Comparison of ENCODE assay signal across 7 mouse cellular contexts in the genomic region with DNA sequence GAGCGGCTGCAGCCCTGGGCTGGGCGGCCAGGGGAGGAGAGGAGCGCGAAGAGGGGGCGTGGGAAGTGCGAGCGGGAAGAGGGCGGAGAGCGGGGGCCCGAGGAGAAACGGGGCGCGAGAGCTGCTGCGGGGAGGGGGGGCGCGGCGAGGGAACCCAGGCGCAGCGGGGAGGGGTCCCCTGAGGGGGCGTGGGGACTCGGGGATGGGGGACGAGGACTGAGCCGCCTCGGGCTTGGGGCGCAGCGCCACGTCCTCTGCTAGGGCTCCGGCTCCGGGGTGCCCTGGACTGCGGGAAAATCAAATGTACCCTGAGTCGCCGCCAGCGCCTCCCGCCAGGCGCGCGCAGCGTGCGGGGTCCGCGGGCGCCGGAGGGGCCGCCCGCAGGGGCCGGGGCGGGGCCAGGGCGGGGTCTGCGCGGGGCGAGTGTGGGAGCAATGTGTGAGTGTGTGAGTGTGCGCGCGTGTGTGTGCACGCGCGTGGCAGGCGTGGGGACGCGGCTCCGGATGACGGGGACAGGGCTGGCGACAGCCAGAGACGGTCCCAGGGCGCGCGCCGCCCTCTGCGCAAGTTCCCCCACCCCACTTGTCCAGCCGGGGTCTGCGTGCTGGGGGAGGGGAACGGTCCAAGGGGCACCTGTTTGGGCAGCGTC. TPM values are rescaled to one million over a fixed set of nuclear protein-coding genes. Genes with fewer than 3 reads are reported as not detected.
A peak's percentile ranks its signal among the peaks of the same experiment; 100 is the strongest.
DNase-seq lines count a peak whose midpoint lies in the region; ATAC-seq lines count a peak whose summit lies in the region.

A gene (minus strand): TSS at position 396 of the 649 bp plus-strand sequence.

- H3K27me3 ChIP-seq in embryonic facial prominence, embryonic 15.5 days, result peaks cover 11% of the 10 kb centered on the region
- H3K27me3 ChIP-seq in hindbrain, embryonic 13.5 days, result peaks cover 63% of the 10 kb centered on the region
- H3K27me3 ChIP-seq in liver, embryonic 13.5 days, result peaks cover 81% of the 10 kb centered on the region

- H3K36me3 ChIP-seq in embryonic facial prominence, embryonic 15.5 days, result no peaks in the 10 kb centered on the region
- no peaks in the 10 kb centered on the region for H3K36me3 ChIP-seq in hindbrain, embryonic 13.5 days
- H3K36me3 ChIP-seq in liver, embryonic 13.5 days, result no peaks in the 10 kb centered on the region

- H3K9me3 ChIP-seq in embryonic facial prominence, embryonic 15.5 days (replicated peaks), result no peaks in the 10 kb centered on the region
- no peaks in the 10 kb centered on the region for H3K9me3 ChIP-seq in hindbrain, embryonic 13.5 days
- no peaks in the 10 kb centered on the region for H3K9me3 ChIP-seq in liver, embryonic 13.5 days (replicated peaks)

- ATAC-seq in embryonic facial prominence, embryonic 15.5 days (ENCODE audit: insufficient number of reproducible peaks, low FRiP score, low TSS enrichment, low read depth), result peak; percentile 51
- ATAC-seq in hindbrain, embryonic 13.5 days (ENCODE audit: low FRiP score), result peak; percentile 57
- no peak for ATAC-seq in liver, embryonic 13.5 days (ENCODE audit: low read depth)

- DNase-seq in left cerebral cortex, adult 18-20 months (ENCODE audit: low spot score in 2 of 2), result peak; percentile 44 to 73
- DNase-seq in left cerebral cortex, adult 11 months (ENCODE audit: low spot score), result no peak
- no peak for DNase-seq in liver, embryonic 13.5 days
- peak; percentile 50 to 54 for DNase-seq in right cerebral cortex, adult 2 months (ENCODE audit: low spot score in 2 of 2)
- DNase-seq in cerebellum, adult 9-11 months, result no peak

- under 1% methylated on average over 66 of the region's 73 CpGs for WGBS in embryonic facial prominence, embryonic 15.5 days
- WGBS in hindbrain, embryonic 13.5 days, result under 1% methylated on average over 60 of the region's 73 CpGs
- WGBS in liver, embryonic 13.5 days (ENCODE audit: insufficient replicate concordance), result under 1% methylated on average over 59 of the region's 73 CpGs

- peak within 1 kb of the TSS; percentile 74 for H3K27ac ChIP-seq in embryonic facial prominence, embryonic 15.5 days (replicated peaks)
- H3K27ac ChIP-seq in hindbrain, embryonic 13.5 days, result 0 out of 2 replicates have a peak within 1 kb of the TSS, but pooled peaks have one; percentile 8
- H3K27ac ChIP-seq in liver, embryonic 13.5 days, result no peak within 1 kb of the TSS

- H3K4me1 ChIP-seq in embryonic facial prominence, embryonic 15.5 days, result peaks cover 31% of the 10 kb centered on the region
- peaks cover 30% of the 10 kb centered on the region for H3K4me1 ChIP-seq in hindbrain, embryonic 13.5 days (replicated peaks)
- H3K4me1 ChIP-seq in liver, embryonic 13.5 days (replicated peaks), result peaks cover 13% of the 10 kb centered on the region

- H3K9ac ChIP-seq in embryonic facial prominence, embryonic 15.5 days, result peak within 1 kb of the TSS; percentile 55
- peak within 1 kb of the TSS; percentile 79 for H3K9ac ChIP-seq in hindbrain, embryonic 13.5 days
- H3K9ac ChIP-seq in liver, embryonic 13.5 days, result 0 out of 2 replicates have a peak within 1 kb of the TSS, but pooled peaks have one; percentile 22

- H3K4me3 ChIP-seq in embryonic facial prominence, embryonic 15.5 days (replicated peaks), result peak within 1 kb of the TSS; percentile 65
- peak within 1 kb of the TSS; percentile 65 for H3K4me3 ChIP-seq in hindbrain, embryonic 13.5 days
- peak within 1 kb of the TSS; percentile 54 for H3K4me3 ChIP-seq in liver, embryonic 13.5 days (replicated peaks)

- peak within 1 kb of the TSS; percentile 99 for H3K4me2 ChIP-seq in embryonic facial prominence, embryonic 15.5 days (replicated peaks)
- H3K4me2 ChIP-seq in hindbrain, embryonic 13.5 days, result peak within 1 kb of the TSS; percentile 99
- H3K4me2 ChIP-seq in liver, embryonic 13.5 days, result peak within 1 kb of the TSS; percentile 70

RNA-seq across cellular contexts. Expression of the gene that starts here (rescaled TPM):
- 100 to 1,000 TPM; 161 to 173 TPM for total RNA-seq in left cerebral cortex, adult 18-20 months (2021)
- 27.6 and 28.9 TPM in 2 replicates for polyA plus RNA-seq in embryonic facial prominence, embryonic 15.5 days (2015; fragmentation: Nextera tagmentation; extraction: Ambion mirVana)
- polyA plus RNA-seq in hindbrain, embryonic 13.5 days (2015; fragmentation: Nextera tagmentation; extraction: Ambion mirVana), result 18.9 and 20.2 TPM in 2 replicates
- 0.27 and 0.34 TPM in 2 replicates for polyA plus RNA-seq in liver, embryonic 13.5 days (2015; fragmentation: Nextera tagmentation; extraction: Ambion mirVana)

Comparison
In these comparisons a context has a peak if more than half of its experiments do, and no peak if none do; other contexts are left out.
1. RNA of the gene that starts here (polyA plus RNA-seq): 27.6 to 28.9 TPM in embryonic facial prominence, embryonic 15.5 days and 18.9 to 20.2 TPM in hindbrain, embryonic 13.5 days; 0.27 to 0.34 TPM in liver, embryonic 13.5 days; every median in the first group is over 10 times any median in the second.
2. DNase-seq: peak in left cerebral cortex, adult 18-20 months (2 of 2) and right cerebral cortex, adult 2 months (2 of 2); none in left cerebral cortex, adult 11 months (single experiment), liver, embryonic 13.5 days (single experiment) and cerebellum, adult 9-11 months (single experiment).
3. H3K9ac ChIP-seq: peak in every context shown above with its lines; median percentile 79 in hindbrain, embryonic 13.5 days; 55 in embryonic facial prominence, embryonic 15.5 days; 22 in liver, embryonic 13.5 days.
4. Peak in every context shown above with its lines, with median percentiles within 50 percentile points of each other: H3K4me2 ChIP-seq and H3K4me3 ChIP-seq.